Mouse (Mus musculus): ENCODE measurements around the gene Sorcs1.

GRCm38 (mm10) chr19:50468592-50468991 lies 209.9 kb downstream of the Sorcs1 start:
- TF ChIP-seq POLR2A (IDR thresholded peaks at IDR 0.05; ENCODE audit: low read depth, low read length) (no peak), CTCF (IDR thresholded peaks at IDR 0.05; ENCODE audit: borderline replicate concordance, insufficient read depth, low read length) (no peak)
